Comparison of ENCODE assay signal across 8 mouse cellular contexts in genomic region chr14:121034973-121035662, GRCm38 (mm10). TPM values are rescaled to one million over a fixed set of nuclear protein-coding genes. Genes with fewer than 3 reads are reported as not detected.
DNase-seq lines count a peak whose midpoint lies in the region; ATAC-seq lines count a peak whose summit lies in the region.

TSS of gene Farp1 (plus strand) at chr14:121035200.

- H3K4me2 ChIP-seq in embryonic facial prominence, embryonic 15.5 days (replicated peaks), result peak within 1 kb of the TSS; percentile 98
- peak within 1 kb of the TSS; percentile 95 for H3K4me2 ChIP-seq in kidney, embryonic 14.5 days (replicated peaks; ENCODE audit: low read depth, low read length)

- H3K27ac ChIP-seq in embryonic facial prominence, embryonic 15.5 days (replicated peaks), result peak within 1 kb of the TSS; percentile 92
- H3K27ac ChIP-seq in heart, embryonic 10.5 days, result peak within 1 kb of the TSS; percentile 98
- H3K27ac ChIP-seq in kidney, embryonic 14.5 days (ENCODE audit: low read depth, low read length), result peak within 1 kb of the TSS; percentile 90

- H3K4me1 ChIP-seq in embryonic facial prominence, embryonic 15.5 days, result peaks cover 40% of the 10 kb centered on the region
- peaks cover 47% of the 10 kb centered on the region for H3K4me1 ChIP-seq in heart, embryonic 10.5 days
- peaks cover 29% of the 10 kb centered on the region for H3K4me1 ChIP-seq in kidney, embryonic 14.5 days (ENCODE audit: control insufficient read depth, insufficient read depth, low read length)

- peak within 1 kb of the TSS; percentile 77 for H3K4me3 ChIP-seq in embryonic facial prominence, embryonic 15.5 days (replicated peaks)
- H3K4me3 ChIP-seq in heart, embryonic 10.5 days, result peak within 1 kb of the TSS; percentile 91
- peak within 1 kb of the TSS; percentile 84 for H3K4me3 ChIP-seq in kidney, embryonic 14.5 days (ENCODE audit: low read length)

- no peaks in the 10 kb centered on the region for H3K27me3 ChIP-seq in embryonic facial prominence, embryonic 15.5 days
- H3K27me3 ChIP-seq in heart, embryonic 10.5 days (ENCODE audit: insufficient read depth, poor library complexity, severe bottlenecking), result no peaks in the 10 kb centered on the region
- no peaks in the 10 kb centered on the region for H3K27me3 ChIP-seq in kidney, embryonic 14.5 days (ENCODE audit: control insufficient read depth, insufficient read depth, low read length)
- no peaks in the 10 kb centered on the region; the same call in none of the 2 replicates for H3K27me3 ChIP-seq in splenic B cell, adult 2 months (ENCODE audit: control insufficient read depth, insufficient read depth, low read length, poor library complexity, severe bottlenecking)

- ATAC-seq in embryonic facial prominence, embryonic 15.5 days (ENCODE audit: insufficient number of reproducible peaks, low FRiP score, low TSS enrichment, low read depth), result peak; percentile 94
- ATAC-seq in kidney, embryonic 14.5 days (ENCODE audit: low FRiP score, low TSS enrichment), result peak; percentile 97
- peak; percentile 44; the same call in 1 of the 2 replicates for ATAC-seq in monocyte, adult 5-6 weeks (replicated peaks; ENCODE audit: insufficient number of reproducible peaks, low FRiP score, low TSS enrichment, poor library complexity, severe bottlenecking)

- 1% methylated on average over 57 of the region's 61 CpGs for WGBS in embryonic facial prominence, embryonic 15.5 days
- 3% methylated on average over 48 of the region's 61 CpGs for WGBS in heart, embryonic 10.5 days
- 2% methylated on average over 42 of the region's 61 CpGs for WGBS in kidney, embryonic 14.5 days

- H3K36me3 ChIP-seq in embryonic facial prominence, embryonic 15.5 days, result no peaks in the 10 kb centered on the region
- no peaks in the 10 kb centered on the region for H3K36me3 ChIP-seq in heart, embryonic 10.5 days
- no peaks in the 10 kb centered on the region for H3K36me3 ChIP-seq in kidney, embryonic 14.5 days (ENCODE audit: control insufficient read depth, insufficient read depth, low read length)
- H3K36me3 ChIP-seq in splenic B cell, adult 2 months (ENCODE audit: control insufficient read depth, insufficient read depth, low read length, poor library complexity, severe bottlenecking), result no peaks in the 10 kb centered on the region

- peak; percentile 28 to 52 for DNase-seq in spleen, adult 18-20 months
- no peak for DNase-seq in spleen, adult 12 weeks (ENCODE audit: low spot score)
- DNase-seq in heart, embryonic 10.5 days (ENCODE audit: low spot score), result peak; percentile 81
- DNase-seq in liver, result peak; percentile 75
- peak; percentile 41 for DNase-seq in splenic B cell, adult 2 months (ENCODE audit: low read depth, low spot score)

- no peaks in the 10 kb centered on the region for H3K9me3 ChIP-seq in embryonic facial prominence, embryonic 15.5 days (replicated peaks)
- H3K9me3 ChIP-seq in heart, embryonic 10.5 days, result no peaks in the 10 kb centered on the region
- H3K9me3 ChIP-seq in kidney, embryonic 14.5 days (ENCODE audit: control insufficient read depth, low read length), result no peaks in the 10 kb centered on the region

- peak within 1 kb of the TSS; percentile 82 for H3K9ac ChIP-seq in embryonic facial prominence, embryonic 15.5 days
- H3K9ac ChIP-seq in kidney, embryonic 14.5 days (ENCODE audit: low read depth, low read length), result peak within 1 kb of the TSS; percentile 98

RNA-seq across cellular contexts. Expression of gene Farp1, which starts in this region (rescaled TPM):
- polyA plus RNA-seq in embryonic facial prominence, embryonic 15.5 days (2015; fragmentation: Nextera tagmentation; extraction: Ambion mirVana), result 30.5 and 32.5 TPM in 2 replicates
- 27.0 and 36.1 TPM in 2 replicates for polyA plus RNA-seq in heart, embryonic 10.5 days (2016; fragmentation: Nextera tagmentation; extraction: Ambion mirVana)
- polyA plus RNA-seq in kidney, embryonic 14.5 days (2014; fragmentation: Nextera tagmentation; extraction: Ambion mirVana), result 32.1 and 43.3 TPM in 2 replicates
- 0.38 to 4.8 TPM (median 1.9 TPM) in 3 replicates for total RNA-seq in monocyte, adult 5-6 weeks (2017)

Comparison
In these comparisons a context has a peak if more than half of its experiments do, and no peak if none do; other contexts are left out.
1. ATAC-seq: peak in every context shown above with its lines; median percentile 97 in kidney, embryonic 14.5 days; 94 in embryonic facial prominence, embryonic 15.5 days; 44 in monocyte, adult 5-6 weeks.